Comparison of ENCODE assay signal across 10 mouse cellular contexts in genomic region chr5:135274663-135275396, GRCm38 (mm10). TPM values are rescaled to one million over a fixed set of nuclear protein-coding genes. Genes with fewer than 3 reads are reported as not detected.
DNase-seq lines count a peak whose midpoint lies in the region; ATAC-seq and TF ChIP-seq lines count a peak whose summit lies in the region.
"Had no signal": no experiment of that assay in that cellular context is flagged by ENCODE, and none has a peak within 500 bp of the region (broad histone marks: within the 10 kb centered on the region; RNA-seq: fewer than 3 reads in every experiment).

No protein-coding gene starts in this region.

- peak overlapping the region; percentile 31 for H3K4me2 ChIP-seq in lung, postnatal 0 days (replicated peaks; ENCODE audit: low read depth, low read length)
- peak overlapping the region; percentile 28 for H3K4me2 ChIP-seq in embryonic facial prominence, embryonic 15.5 days (replicated peaks)
- peak overlapping the region; percentile 12 for H3K4me2 ChIP-seq in intestine, embryonic 15.5 days (replicated peaks)
- peak overlapping the region; percentile 37 for H3K4me2 ChIP-seq in neural tube, embryonic 15.5 days

- TF ChIP-seq POLR2A in lung, adult 2 months (IDR thresholded peaks at IDR 0.05; ENCODE audit: borderline replicate concordance, extremely low read depth, low read depth, low read length): no peak

- WGBS in lung, postnatal 0 days: 23% methylated on average over 15 of the region's 15 CpGs
- WGBS in lung, adult 2 months: 38% methylated on average over 15 of the region's 15 CpGs
- 13% methylated on average over 15 of the region's 15 CpGs for WGBS in embryonic facial prominence, embryonic 15.5 days
- WGBS in intestine, embryonic 15.5 days: 29% methylated on average over 15 of the region's 15 CpGs
- 14% methylated on average over 15 of the region's 15 CpGs for WGBS in neural tube, embryonic 15.5 days

- no peak for TF ChIP-seq EP300 in lung, postnatal 0 days (IDR thresholded peaks at IDR 0.05)

- H3K4me1 ChIP-seq in lung, postnatal 0 days (ENCODE audit: insufficient read depth, low read depth, low read length): no peaks in the 10 kb centered on the region; the same call in 1 of the 2 replicates
- H3K4me1 ChIP-seq in lung, adult 2 months (ENCODE audit: control insufficient read depth, insufficient read depth, low read length): no peaks in the 10 kb centered on the region
- H3K4me1 ChIP-seq in embryonic facial prominence, embryonic 15.5 days: peaks cover 29% of the 10 kb centered on the region
- H3K4me1 ChIP-seq in intestine, embryonic 15.5 days (replicated peaks): peaks cover 4% of the 10 kb centered on the region
- peaks cover 21% of the 10 kb centered on the region for H3K4me1 ChIP-seq in neural tube, embryonic 15.5 days

- H3K4me3 ChIP-seq in lung, postnatal 0 days (ENCODE audit: low read depth, low read length): no peak overlapping the region
- no peak overlapping the region for H3K4me3 ChIP-seq in lung, adult 2 months (replicated peaks; ENCODE audit: extremely low read depth, low read depth, low read length)
- peak overlapping the region; percentile 11; the same call in 1 of the 2 replicates for H3K4me3 ChIP-seq in embryonic facial prominence, embryonic 15.5 days (replicated peaks)
- no peak overlapping the region for H3K4me3 ChIP-seq in intestine, embryonic 15.5 days (replicated peaks)
- H3K4me3 ChIP-seq in neural tube, embryonic 15.5 days (replicated peaks): no peak overlapping the region

- H3K27me3 ChIP-seq in lung, postnatal 0 days (replicated peaks; ENCODE audit: insufficient read depth, low read length): peaks cover 4% of the 10 kb centered on the region; the same call in 1 of the 2 replicates
- peaks cover 5% of the 10 kb centered on the region; the same call in 1 of the 2 replicates for H3K27me3 ChIP-seq in embryonic facial prominence, embryonic 15.5 days
- H3K27me3 ChIP-seq in intestine, embryonic 15.5 days (replicated peaks): peaks cover 7% of the 10 kb centered on the region; the same call in 1 of the 2 replicates
- no peaks in the 10 kb centered on the region; the same call in 1 of the 2 replicates for H3K27me3 ChIP-seq in neural tube, embryonic 15.5 days (replicated peaks)

- no peak for DNase-seq in lung, postnatal 0 days (ENCODE audit: low spot score)
- DNase-seq in lung, adult 2 months: no peak
- DNase-seq in thymus, postnatal 4 days: no peak
- no peak for DNase-seq in cerebellum, postnatal 36 days
- DNase-seq: adrenal gland, adult 2 months; thymus, postnatal 36 days had no signal

- H3K36me3 ChIP-seq in lung, postnatal 0 days (ENCODE audit: insufficient read depth, low read length): no peaks in the 10 kb centered on the region
- H3K36me3 ChIP-seq in embryonic facial prominence, embryonic 15.5 days: no peaks in the 10 kb centered on the region
- H3K36me3 ChIP-seq in intestine, embryonic 15.5 days: no peaks in the 10 kb centered on the region
- no peaks in the 10 kb centered on the region for H3K36me3 ChIP-seq in neural tube, embryonic 15.5 days

- TF ChIP-seq CTCF in lung, postnatal 0 days (IDR thresholded peaks at IDR 0.05): no peak
- TF ChIP-seq CTCF in lung, adult 2 months (IDR thresholded peaks at IDR 0.05; ENCODE audit: insufficient read depth, low read length): no peak

- ATAC-seq in lung, postnatal 0 days: no peak
- peak; percentile 81 for ATAC-seq in embryonic facial prominence, embryonic 15.5 days (ENCODE audit: insufficient number of reproducible peaks, low FRiP score, low TSS enrichment, low read depth)
- ATAC-seq in intestine, embryonic 15.5 days: peak; percentile 39; the same call in 1 of the 2 replicates
- ATAC-seq in neural tube, embryonic 15.5 days (ENCODE audit: low FRiP score): no peak
- no peak for ATAC-seq in CD4-positive, CD25-positive, alpha-beta regulatory T cell, adult 4 months

- H3K9me3 ChIP-seq in lung, postnatal 0 days (ENCODE audit: low read length): no peaks in the 10 kb centered on the region
- no peaks in the 10 kb centered on the region for H3K9me3 ChIP-seq in embryonic facial prominence, embryonic 15.5 days (replicated peaks)
- no peaks in the 10 kb centered on the region for H3K9me3 ChIP-seq in intestine, embryonic 15.5 days
- no peaks in the 10 kb centered on the region for H3K9me3 ChIP-seq in neural tube, embryonic 15.5 days (replicated peaks)

- H3K9ac ChIP-seq in lung, postnatal 0 days (replicated peaks; ENCODE audit: low read depth): no peak overlapping the region
- no peak overlapping the region for H3K9ac ChIP-seq in embryonic facial prominence, embryonic 15.5 days
- no peak overlapping the region for H3K9ac ChIP-seq in intestine, embryonic 15.5 days
- no peak overlapping the region for H3K9ac ChIP-seq in neural tube, embryonic 15.5 days (replicated peaks)

- H3K27ac ChIP-seq in lung, postnatal 0 days (ENCODE audit: low read length): no peak overlapping the region
- peak overlapping the region; percentile 89 for H3K27ac ChIP-seq in embryonic facial prominence, embryonic 15.5 days (replicated peaks)
- no peak overlapping the region for H3K27ac ChIP-seq in intestine, embryonic 15.5 days
- peak overlapping the region; percentile 64 for H3K27ac ChIP-seq in neural tube, embryonic 15.5 days (replicated peaks)

RNA-seq across cellular contexts. Expression of gene Fzd9, which starts 23.8 kb away (rescaled TPM):
- 0.19 and 0.33 TPM in 2 replicates for polyA plus RNA-seq in lung, postnatal 0 days (2015; fragmentation: Nextera tagmentation; extraction: Ambion mirVana)
- polyA plus RNA-seq in lung, adult 2 months (2012; rRNA removed): 0.22 and 0.95 TPM in 2 replicates
- polyA plus RNA-seq in embryonic facial prominence, embryonic 15.5 days (2015; fragmentation: Nextera tagmentation; extraction: Ambion mirVana): 16.0 and 16.2 TPM in 2 replicates
- polyA plus RNA-seq in intestine, embryonic 15.5 days (2015; fragmentation: Nextera tagmentation; extraction: Ambion mirVana): 0.87 and 0.88 TPM in 2 replicates
- polyA plus RNA-seq in neural tube, embryonic 15.5 days (2015; fragmentation: Nextera tagmentation; extraction: Ambion mirVana): 11.0 and 14.8 TPM in 2 replicates
- not detected for polyA plus RNA-seq in CD4-positive, CD25-positive, alpha-beta regulatory T cell, adult 4 months (2017; shearing (Covaris generic))

Comparison
In these comparisons a context has a peak if more than half of its experiments do, and no peak if none do; other contexts are left out.
1. ATAC-seq: peak in embryonic facial prominence, embryonic 15.5 days (single experiment) and intestine, embryonic 15.5 days (single experiment); none in lung, postnatal 0 days (single experiment), neural tube, embryonic 15.5 days (single experiment) and CD4-positive, CD25-positive, alpha-beta regulatory T cell, adult 4 months (single experiment).
2. H3K27ac ChIP-seq: peak in embryonic facial prominence, embryonic 15.5 days (single experiment) and neural tube, embryonic 15.5 days (single experiment); none in lung, postnatal 0 days (single experiment) and intestine, embryonic 15.5 days (single experiment).
3. Peak in every context shown above with its lines, with median percentiles within 50 percentile points of each other: H3K4me2 ChIP-seq.